8 mouse cellular contexts compared by ENCODE assay signal in the genomic region with DNA sequence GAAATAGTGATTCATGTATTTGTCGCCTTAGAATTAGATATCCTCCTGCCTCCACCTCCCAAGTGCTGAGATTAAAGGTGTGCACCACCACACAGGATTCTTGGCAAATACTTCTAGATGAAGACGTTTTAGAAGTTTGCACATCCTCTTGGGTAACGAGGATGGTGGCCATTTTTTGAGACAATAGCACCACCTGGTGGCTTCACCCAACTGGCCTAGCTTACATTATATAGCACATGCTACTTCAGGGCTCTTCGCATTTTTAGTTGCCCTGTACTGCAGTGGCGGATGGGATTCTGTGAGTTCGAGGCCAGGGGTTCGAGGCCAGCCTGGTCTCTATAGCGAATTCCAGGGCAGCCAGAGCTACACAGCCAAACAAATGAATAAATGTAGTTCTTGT. TPM values are rescaled to one million over a fixed set of nuclear protein-coding genes. Genes with fewer than 3 reads are reported as not detected.
A peak's percentile ranks its signal among the peaks of the same experiment; 100 is the strongest.
DNase-seq lines count a peak whose midpoint lies in the region; ATAC-seq and TF ChIP-seq lines count a peak whose summit lies in the region.

No protein-coding gene starts in this region.

- no peaks in the 10 kb centered on the region for H3K79me2 ChIP-seq in CH12.LX (replicated peaks; ENCODE audit: control insufficient read depth, extremely low read depth, insufficient read depth, poor library complexity, severe bottlenecking)

- in situ Hi-C loops in CH12.LX (cut with MboI; ENCODE audit: low pct_ligation_motif_present, low pct_unique_long_range_greater_than_20kb, low sequenced_read_pairs): no loop called here

- no peak overlapping the region for H3K9ac ChIP-seq in CH12.LX (ENCODE audit: insufficient read depth, low read depth)
- no peak overlapping the region for H3K9ac ChIP-seq in forebrain, embryonic 12.5 days
- H3K9ac ChIP-seq in liver, postnatal 0 days (replicated peaks): no peak overlapping the region
- H3K9ac ChIP-seq in neural tube, embryonic 15.5 days (replicated peaks): no peak overlapping the region

- peak; percentile 70 to 98 for TF ChIP-seq CTCF in CH12.LX (conservative IDR thresholded peaks at IDR 0.05 in 1 of 2, IDR thresholded peaks at IDR 0.05 in 1 of 2; ENCODE audit: low read depth in 2 of 2, low read length in 2 of 2)
- peak; percentile 90 for TF ChIP-seq CTCF in liver, postnatal 0 days (IDR thresholded peaks at IDR 0.05; ENCODE audit: low read depth)

- H3K27ac ChIP-seq in CH12.LX (ENCODE audit: insufficient read depth, low read depth): no peak overlapping the region
- H3K27ac ChIP-seq in forebrain, embryonic 12.5 days: no peak overlapping the region
- no peak overlapping the region for H3K27ac ChIP-seq in liver, postnatal 0 days (ENCODE audit: low read depth)
- no peak overlapping the region for H3K27ac ChIP-seq in neural tube, embryonic 15.5 days (replicated peaks)

- WGBS in forebrain, embryonic 12.5 days: 41% methylated on average over 8 of the region's 8 CpGs
- WGBS in liver, postnatal 0 days (ENCODE audit: insufficient replicate concordance): 23% methylated on average over 8 of the region's 8 CpGs
- 36% methylated on average over 8 of the region's 8 CpGs for WGBS in neural tube, embryonic 15.5 days

- H3K4me3 ChIP-seq in CH12.LX (replicated peaks in 1 of 3; ENCODE audit: low read depth in 2 of 3, low read length in 2 of 3, poor library complexity in 1 of 3): no peak overlapping the region
- H3K4me3 ChIP-seq in forebrain, embryonic 12.5 days (replicated peaks): no peak overlapping the region
- H3K4me3 ChIP-seq in liver, postnatal 0 days (ENCODE audit: low read depth, low read length): no peak overlapping the region
- H3K4me3 ChIP-seq in neural tube, embryonic 15.5 days (replicated peaks): no peak overlapping the region

- no peaks in the 10 kb centered on the region for H3K9me3 ChIP-seq in CH12.LX (replicated peaks; ENCODE audit: low read length)
- no peaks in the 10 kb centered on the region for H3K9me3 ChIP-seq in forebrain, embryonic 12.5 days
- no peaks in the 10 kb centered on the region for H3K9me3 ChIP-seq in liver, postnatal 0 days (ENCODE audit: low read length)
- no peaks in the 10 kb centered on the region for H3K9me3 ChIP-seq in neural tube, embryonic 15.5 days (replicated peaks)

- no peaks in the 10 kb centered on the region for H3K27me3 ChIP-seq in CH12.LX (replicated peaks)
- peaks cover 12% of the 10 kb centered on the region for H3K27me3 ChIP-seq in forebrain, embryonic 12.5 days
- H3K27me3 ChIP-seq in liver, postnatal 0 days (ENCODE audit: insufficient read depth, low read length): no peaks in the 10 kb centered on the region
- 0 out of 2 replicates have a peak, but pooled peaks cover 2% of the 10 kb centered on the region for H3K27me3 ChIP-seq in neural tube, embryonic 15.5 days (replicated peaks)

- TF ChIP-seq POLR2A in CH12.LX (IDR thresholded peaks at IDR 0.05; ENCODE audit: low read depth, low read length): no peak

- dilution Hi-C loops in CH12.LX (cut with MboI; ENCODE audit: extremely low pct_ligation_motif_present, extremely low pct_unique_long_range_greater_than_20kb, low sequenced_read_pairs): no loop called here

- no peak overlapping the region for H3K4me2 ChIP-seq in CH12.LX (ENCODE audit: insufficient read depth, low read depth, poor library complexity, severe bottlenecking)
- H3K4me2 ChIP-seq in forebrain, embryonic 12.5 days: no peak overlapping the region
- H3K4me2 ChIP-seq in liver, postnatal 0 days (ENCODE audit: low read depth, low read length): no peak overlapping the region
- no peak overlapping the region for H3K4me2 ChIP-seq in neural tube, embryonic 15.5 days

- H3K4me1 ChIP-seq in CH12.LX (ENCODE audit: control insufficient read depth in 1 of 2, insufficient read depth in 2 of 2): peaks cover 0 to 6% of the 10 kb centered on the region in 2 experiments; a peak in 2 of 4 replicates
- peaks cover 3% of the 10 kb centered on the region; the same call in 1 of the 2 replicates for H3K4me1 ChIP-seq in forebrain, embryonic 12.5 days
- peaks cover 4% of the 10 kb centered on the region; the same call in 1 of the 2 replicates for H3K4me1 ChIP-seq in liver, postnatal 0 days (ENCODE audit: insufficient read depth)
- H3K4me1 ChIP-seq in neural tube, embryonic 15.5 days: 0 out of 2 replicates have a peak, but pooled peaks cover 2% of the 10 kb centered on the region

- no peak for TF ChIP-seq EP300 in CH12.LX (IDR thresholded peaks at IDR 0.05; ENCODE audit: low read length)
- no peak for TF ChIP-seq EP300 in liver, postnatal 0 days (IDR thresholded peaks at IDR 0.05; ENCODE audit: low read depth)

- peak; percentile 78 for ATAC-seq in forebrain, embryonic 12.5 days (ENCODE audit: low FRiP score)
- peak; percentile 72 for ATAC-seq in liver, postnatal 0 days
- ATAC-seq in neural tube, embryonic 15.5 days (ENCODE audit: low FRiP score): peak; percentile 70

- intact Hi-C loops in heart, postnatal 36 days (cut with DNase I): loop anchor here (1.0 to 2.0 kb wide), 3 partner anchors 60 to 229 kb away; a partner anchor contains a TSS

- no peaks in the 10 kb centered on the region for H3K36me3 ChIP-seq in CH12.LX (replicated peaks in 1 of 2; ENCODE audit: control insufficient read depth in 1 of 2, insufficient read depth in 1 of 2, low read length in 1 of 2)
- H3K36me3 ChIP-seq in forebrain, embryonic 12.5 days (replicated peaks): no peaks in the 10 kb centered on the region
- H3K36me3 ChIP-seq in liver, postnatal 0 days (replicated peaks; ENCODE audit: insufficient read depth, low read length): no peaks in the 10 kb centered on the region
- no peaks in the 10 kb centered on the region for H3K36me3 ChIP-seq in neural tube, embryonic 15.5 days

- peak; percentile 87 for DNase-seq in CH12.LX (ENCODE audit: extremely low read depth)
- DNase-seq in c-Kit-positive CD71-negative TER-119-negative erythroid progenitor cells, embryonic 14.5 days (ENCODE audit: low read depth): peak; percentile 76
- DNase-seq in heart, postnatal 36 days: peak; percentile 76 to 83
- peak; percentile 85 for DNase-seq in layer of hippocampus, adult 11-12 months (ENCODE audit: low spot score)
- peak; percentile 84 for DNase-seq in liver, postnatal 0 days
- DNase-seq in telencephalon, adult 2 months (ENCODE audit: low read depth, low spot score): peak; percentile 52

- TF ChIP-seq RAD21 in CH12.LX (IDR thresholded peaks at IDR 0.05; ENCODE audit: low read depth, low read length): no peak; the same call in none of the 2 replicates

TF ChIP-seq in CH12.LX, 34 proteins besides CTCF, POLR2A, EP300 and RAD21:
- TF ChIP-seq ELF1 (IDR thresholded peaks at IDR 0.05; ENCODE audit: low read depth, low read length) (no peak; the same call in 1 of the 2 replicates), ZC3H11A (IDR thresholded peaks at IDR 0.05; ENCODE audit: low read depth, low read length) (peak; percentile 97), ZNF384 (IDR thresholded peaks at IDR 0.05; ENCODE audit: low read depth, low read length) (no peak), MYC (IDR thresholded peaks at IDR 0.05; ENCODE audit: low read depth, low read length) (peak; percentile 96), E2F4 (IDR thresholded peaks at IDR 0.05; ENCODE audit: insufficient replicate concordance, low read depth, low read length) (no peak), ETS1 (conservative IDR thresholded peaks at IDR 0.05; ENCODE audit: low read depth, low read length) (no peak), TCF12 (IDR thresholded peaks at IDR 0.05; ENCODE audit: low read depth, low read length) (peak; percentile 56; the same call in 1 of the 2 replicates), JUN (IDR thresholded peaks at IDR 0.05; ENCODE audit: insufficient read depth, low read depth, low read length) (peak; percentile 29; the same call in 1 of the 2 replicates), BHLHE40 (IDR thresholded peaks at IDR 0.05; ENCODE audit: low read depth, low read length) (0 out of 2 replicates have a peak, but pooled peaks have one; percentile 30), MAX (IDR thresholded peaks at IDR 0.05; ENCODE audit: low read length) (peak; percentile 90), CHD1 (IDR thresholded peaks at IDR 0.05; ENCODE audit: low read depth, low read length) (no peak), MAZ (IDR thresholded peaks at IDR 0.05; ENCODE audit: low read depth, low read length) (no peak), SMC3 (IDR thresholded peaks at IDR 0.05; ENCODE audit: low read depth, low read length) (peak; percentile 100), IRF4 (IDR thresholded peaks at IDR 0.05; ENCODE audit: low read depth, low read length) (peak; percentile 48), SIN3A (IDR thresholded peaks at IDR 0.05; ENCODE audit: low read length) (0 out of 2 replicates have a peak, but pooled peaks have one; percentile 60)

RNA-seq across cellular contexts. Expression of a gene that starts 44.1 kb away (rescaled TPM):
- total RNA-seq in CH12.LX (2012; rRNA removed) (130 and 134 TPM in 2 replicates), CH12.LX (2014; rRNA removed) (110 and 116 TPM in 2 replicates)
- 133 and 134 TPM in 2 replicates for polyA plus RNA-seq in CH12.LX (2012; ENCODE audit: insufficient read length, low read depth)
- polyA plus RNA-seq in forebrain, embryonic 12.5 days (2016; fragmentation: Nextera tagmentation; extraction: Ambion mirVana): 107 and 114 TPM in 2 replicates
- 10 to 100 TPM; 19.9 to 22.4 TPM for total RNA-seq in heart, postnatal 36 days (2021)
- polyA plus RNA-seq in liver, postnatal 0 days (2015; fragmentation: Nextera tagmentation; extraction: Ambion mirVana): 31.6 and 33.5 TPM in 2 replicates
- 107 and 115 TPM in 2 replicates for polyA plus RNA-seq in neural tube, embryonic 15.5 days (2015; fragmentation: Nextera tagmentation; extraction: Ambion mirVana)

RNA-seq across cellular contexts. Expression of a gene that starts 59.2 kb away (rescaled TPM):
- total RNA-seq in CH12.LX (2012; rRNA removed) (15.2 and 17.8 TPM in 2 replicates), CH12.LX (2014; rRNA removed) (26.7 TPM in 2 replicates)
- polyA plus RNA-seq in CH12.LX (2012; ENCODE audit: insufficient read length, low read depth): 24.3 and 25.6 TPM in 2 replicates
- 18.8 and 22.3 TPM in 2 replicates for polyA plus RNA-seq in forebrain, embryonic 12.5 days (2016; fragmentation: Nextera tagmentation; extraction: Ambion mirVana)
- total RNA-seq in heart, postnatal 36 days (2021): 10 to 100 TPM; 27.0 to 29.6 TPM
- polyA plus RNA-seq in liver, postnatal 0 days (2015; fragmentation: Nextera tagmentation; extraction: Ambion mirVana): 12.5 and 12.7 TPM in 2 replicates
- 25.7 and 31.7 TPM in 2 replicates for polyA plus RNA-seq in neural tube, embryonic 15.5 days (2015; fragmentation: Nextera tagmentation; extraction: Ambion mirVana)

RNA-seq across cellular contexts. Expression of a gene that starts 59.5 kb away (rescaled TPM):
- total RNA-seq in CH12.LX (2012; rRNA removed) (0.25 TPM in 2 replicates), CH12.LX (2014; rRNA removed) (0.22 and 0.42 TPM in 2 replicates)
- 0.22 TPM in 1 of 2 replicates, not detected in the other for polyA plus RNA-seq in CH12.LX (2012; ENCODE audit: insufficient read length, low read depth)
- polyA plus RNA-seq in forebrain, embryonic 12.5 days (2016; fragmentation: Nextera tagmentation; extraction: Ambion mirVana): 19.2 and 19.3 TPM in 2 replicates
- 1 to 10 TPM; 3.8 to 4.3 TPM for total RNA-seq in heart, postnatal 36 days (2021)
- polyA plus RNA-seq in liver, postnatal 0 days (2015; fragmentation: Nextera tagmentation; extraction: Ambion mirVana): 3.0 and 3.1 TPM in 2 replicates
- 12.7 and 15.2 TPM in 2 replicates for polyA plus RNA-seq in neural tube, embryonic 15.5 days (2015; fragmentation: Nextera tagmentation; extraction: Ambion mirVana)
